Mouse (Mus musculus): ENCODE measurements around the gene Gm21708.
"Not testable (repeated sequence)": the region's sequence is repeated elsewhere in the genome, so short reads cannot be mapped to it uniquely, and the experiment has no call there.

Gene Gm21708

DNA sequence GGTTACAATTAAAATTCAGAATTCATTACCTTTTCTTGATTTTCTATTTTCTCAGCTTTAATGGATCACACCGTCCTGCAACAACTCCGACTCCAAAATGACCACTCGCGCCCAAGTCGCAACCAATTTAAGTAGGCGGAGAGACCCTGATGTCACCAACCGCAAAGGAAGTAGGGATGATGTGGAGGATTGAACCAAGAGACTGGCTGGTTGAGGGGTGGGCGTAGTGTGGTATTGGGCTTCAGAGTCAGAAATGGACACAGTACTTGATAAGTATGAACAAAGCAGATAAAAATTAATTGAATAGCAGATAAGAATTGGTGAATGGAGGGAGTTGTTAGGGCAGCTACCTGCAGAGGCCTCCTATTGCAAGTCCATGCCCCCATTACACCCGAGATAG lies at the start of gene Gm21708, which contains the start of gene Gm21704:
Gm21708 (minus strand) TSS at position 101 of the 400 bp plus-strand sequence.
Gm21704 (minus strand) TSS at position 101 of the 400 bp plus-strand sequence.
- not testable (repeated sequence) for DNase-seq (ENCODE audit: low spot score)
